Mouse (Mus musculus) right cerebral cortex, postnatal 36 days (tissue): ENCODE data around the gene Sema4c.

ENCODE experiments used
- DNase-seq, 2 experiments: peaks; one replicate each; pipeline ENCODE4 v3.0.0; 2022; ENCODE audit warnings: low spot score in 2 of 2, mixed read lengths in 1 of 2

Sema4c gene

DNA sequence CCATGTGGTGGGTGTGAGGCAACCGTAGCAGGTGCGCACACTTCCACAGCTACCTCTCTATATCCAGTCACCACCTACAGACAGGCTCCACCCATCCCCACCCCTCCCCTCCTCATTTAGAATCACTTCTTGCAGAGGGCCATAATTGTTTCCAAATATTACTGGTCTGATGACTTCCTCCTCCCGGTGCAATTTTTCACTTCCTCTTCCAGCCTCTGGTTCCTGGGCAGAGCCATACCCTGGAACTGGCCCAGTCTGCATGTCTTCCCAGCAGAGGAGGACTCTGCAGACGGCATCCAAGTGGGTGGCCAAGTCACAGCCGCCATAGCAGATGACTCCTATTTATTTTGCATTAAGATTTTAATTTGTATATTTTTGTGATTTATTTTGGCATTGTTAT is 49.9 kb downstream of the Sema4c start:
- DNase-seq, result no peak

GRCm38 (mm10) chr1:36501261-36501660 is 56.9 kb downstream of the Sema4c start:
- DNase-seq, result no peak
